Mouse (Mus musculus) naive thymus-derived CD4-positive, alpha-beta T cell, adult 5 months (primary cell): ENCODE data around the gene Ifna12. TPM values are rescaled to one million over a fixed set of nuclear protein-coding genes. Genes with fewer than 3 reads are reported as not detected.

Experiments used
- polyA plus RNA-seq: library from polyadenylated mRNA; unstranded; fragments of 100-300 nt; shearing (Covaris generic); gene quantifications from one replicate; pipeline ENCODE4 v1.2.1, GENCODE M21; 2017

Ifna12 gene
- not detected for polyA plus RNA-seq

DNA sequence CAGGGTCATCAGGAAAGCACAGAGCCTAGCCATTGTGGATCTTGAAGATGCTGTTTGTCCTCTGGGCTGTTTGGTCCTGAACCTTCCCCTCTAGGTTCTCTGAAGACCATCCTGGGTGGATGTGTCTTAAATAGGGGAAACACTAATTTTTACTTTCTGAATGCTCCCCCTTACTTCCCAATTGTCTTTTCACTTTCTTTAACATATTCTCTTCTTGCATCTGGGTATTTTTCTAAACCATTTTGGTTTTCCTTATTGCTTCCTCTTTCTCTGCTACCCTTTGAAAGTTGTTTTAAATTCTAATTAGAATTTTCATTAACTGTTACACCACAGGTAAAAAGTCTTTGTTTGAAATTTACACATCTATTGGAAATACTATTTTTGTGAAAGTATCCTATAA lies at the start of gene Ifna12:
TSS of gene Ifna12 (minus strand) at position 101 of the 400 bp plus-strand sequence.

DNA sequence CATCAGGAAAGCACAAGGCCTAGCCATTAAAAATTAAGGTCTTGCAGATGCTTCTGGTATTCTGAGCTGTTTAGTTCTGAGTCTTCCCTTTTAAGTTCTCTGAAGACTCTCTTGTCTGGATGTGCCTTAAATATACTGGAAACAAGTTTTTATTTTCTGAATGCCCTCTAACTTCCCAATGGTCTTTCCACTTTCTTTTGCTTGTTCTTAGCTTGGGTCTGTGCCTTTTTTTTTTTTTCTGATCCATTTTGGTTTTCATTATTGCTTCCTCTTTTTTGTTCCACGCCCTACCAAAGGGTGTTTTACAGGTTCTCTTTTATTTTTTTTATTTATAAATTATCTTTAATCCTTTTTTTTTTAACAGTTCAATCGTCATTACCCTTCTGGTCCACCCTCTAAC lies 41.2 kb upstream of the Ifna12 start, which contains the start of gene Ifna13:
TSS of gene Ifna13 (minus strand) at position 101 of the 400 bp plus-strand sequence.

DNA sequence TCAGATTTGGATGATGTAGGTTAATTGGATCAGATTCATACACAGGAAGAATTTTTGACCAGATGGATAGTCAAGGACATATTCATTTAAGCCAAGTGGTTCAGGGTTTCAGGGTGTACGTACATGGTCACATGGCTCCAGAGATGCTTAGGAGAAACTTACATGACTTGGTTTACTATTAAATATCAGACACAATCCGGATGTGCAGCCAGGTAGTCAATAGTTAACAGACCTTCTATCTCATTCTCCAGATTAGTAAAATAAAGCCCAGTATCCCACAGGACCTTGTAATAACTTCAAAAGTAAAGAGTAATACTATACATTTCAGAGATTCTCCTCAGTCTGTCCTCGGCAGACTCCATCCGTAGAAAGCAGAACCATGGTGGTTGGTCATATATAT lies 31.1 kb upstream of the Ifna12 start, which contains the start of gene C87499:
TSS of gene C87499 (minus strand) at position 101 of the 400 bp plus-strand sequence.

DNA sequence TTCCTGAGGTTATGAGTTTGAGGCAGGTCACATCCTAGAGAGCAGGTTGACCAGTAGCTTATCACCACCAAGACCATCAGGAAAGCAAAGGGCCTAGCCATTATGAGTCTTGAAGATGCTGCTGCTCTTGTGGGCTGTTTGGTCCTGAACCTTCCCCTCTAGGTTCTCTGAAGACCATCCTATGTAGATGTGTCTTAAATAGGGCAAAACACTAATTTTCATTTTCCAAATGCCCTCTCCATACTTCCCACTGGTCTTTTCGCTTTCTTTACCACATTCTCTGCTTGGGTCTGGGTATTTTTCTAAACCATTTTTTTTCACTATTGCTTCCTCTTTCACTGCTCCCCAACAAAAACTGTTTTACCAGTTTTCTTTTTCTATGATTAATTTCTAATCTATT lies 10.9 kb downstream of the Ifna12 start, which contains the start of gene Ifna9:
TSS of gene Ifna9 (minus strand) at position 101 of the 400 bp plus-strand sequence.

DNA sequence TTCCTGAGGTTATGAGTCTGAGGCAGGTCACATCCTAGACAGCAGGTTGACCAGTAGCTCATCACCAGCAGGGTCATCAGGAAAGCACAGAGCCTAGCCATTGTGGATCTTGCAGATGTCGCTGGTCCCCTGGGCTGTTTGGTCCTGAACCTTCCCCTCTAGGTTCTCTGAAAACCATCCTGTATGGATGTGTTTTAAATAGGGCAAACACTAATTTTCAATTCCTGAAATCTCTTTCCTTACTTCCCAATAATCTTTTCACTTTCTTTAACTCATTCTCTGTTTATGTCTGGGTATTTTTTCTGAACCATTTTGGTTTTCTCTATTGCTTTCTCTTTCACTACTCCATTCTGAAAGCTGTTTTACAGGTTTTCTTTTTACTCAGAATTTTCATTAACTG lies 31.5 kb downstream of the Ifna12 start, which contains the start of gene Ifna14:
TSS of gene Ifna14 (minus strand) at position 101 of the 400 bp plus-strand sequence.

DNA sequence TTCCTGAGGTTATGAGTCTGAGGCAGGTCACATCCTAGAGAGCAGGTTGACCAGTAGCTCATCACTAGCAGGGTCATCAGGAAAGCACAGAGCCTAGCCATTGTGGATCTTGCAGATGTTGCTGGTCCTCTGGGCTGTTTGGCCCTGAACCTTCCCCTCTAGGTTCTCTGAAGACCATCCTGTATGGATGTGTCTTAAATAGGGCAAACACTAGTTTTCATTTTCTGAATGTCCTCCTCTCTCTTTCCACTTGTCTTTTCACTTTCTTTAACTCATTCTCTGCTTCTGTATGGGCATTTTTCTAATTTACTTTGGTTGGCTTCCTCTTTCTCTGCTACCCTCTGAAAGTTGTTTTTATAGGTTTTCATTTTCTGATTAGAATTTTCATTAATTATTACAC lies 45.0 kb downstream of the Ifna12 start, which contains the start of gene Ifna15:
TSS of gene Ifna15 (minus strand) at position 101 of the 400 bp plus-strand sequence.

Other genes starting within 250 kb of the Ifna12 start
- 0.49 TPM for gene Hacd4, start 164.4 kb downstream of the Ifna12 start, polyA plus RNA-seq
- not detected for gene Ifnb1, start 80.6 kb downstream of the Ifna12 start, polyA plus RNA-seq
- not detected for gene Ifna15, start 45.1 kb downstream of the Ifna12 start, polyA plus RNA-seq
- not detected for gene Ifna14, start 31.6 kb downstream of the Ifna12 start, polyA plus RNA-seq
- not detected for gene Ifna9, start 11.0 kb downstream of the Ifna12 start, polyA plus RNA-seq
- gene C87499, start 31.0 kb upstream of the Ifna12 start, polyA plus RNA-seq, result not detected
- gene Ifna13, start 41.1 kb upstream of the Ifna12 start, polyA plus RNA-seq, result not detected
- gene Ifna16, start 73.5 kb upstream of the Ifna12 start, polyA plus RNA-seq, result not detected
- not detected for gene Ifna2, start 80.5 kb upstream of the Ifna12 start, polyA plus RNA-seq
- gene Ifnab, start 88.0 kb upstream of the Ifna12 start, polyA plus RNA-seq, result 0.45 TPM
- gene Gm26566, start 118.4 kb upstream of the Ifna12 start, polyA plus RNA-seq, result 1.4 TPM
- 27.2 TPM for gene Klhl9, start 119.1 kb upstream of the Ifna12 start, polyA plus RNA-seq
- not detected for gene Gm13271, start 151.5 kb upstream of the Ifna12 start, polyA plus RNA-seq
- gene Gm13283, start 156.7 kb upstream of the Ifna12 start, polyA plus RNA-seq, result 0.36 TPM
- not detected for gene Gm13290, start 170.5 kb upstream of the Ifna12 start, polyA plus RNA-seq
- not detected for gene Gm13289, start 173.5 kb upstream of the Ifna12 start, polyA plus RNA-seq
- gene Gm13272, start 176.5 kb upstream of the Ifna12 start, polyA plus RNA-seq, result not detected
- not detected for gene Ifnz, start 178.8 kb upstream of the Ifna12 start, polyA plus RNA-seq
- gene Gm13276, start 182.3 kb upstream of the Ifna12 start, polyA plus RNA-seq, result not detected
- gene Gm13277, start 185.3 kb upstream of the Ifna12 start, polyA plus RNA-seq, result not detected
- gene Gm13278, start 188.2 kb upstream of the Ifna12 start, polyA plus RNA-seq, result not detected
- not detected for gene Gm13275, start 191.1 kb upstream of the Ifna12 start, polyA plus RNA-seq
- gene Gm13279, start 194.0 kb upstream of the Ifna12 start, polyA plus RNA-seq, result not detected
- not detected for gene Gm13285, start 196.3 kb upstream of the Ifna12 start, polyA plus RNA-seq
- not detected for gene Gm13287, start 199.9 kb upstream of the Ifna12 start, polyA plus RNA-seq
- 0.19 TPM for gene Gm13288, start 202.2 kb upstream of the Ifna12 start, polyA plus RNA-seq
- not detected for gene Ifna7, start 212.9 kb upstream of the Ifna12 start, polyA plus RNA-seq
- not detected for gene Ifna11, start 216.6 kb upstream of the Ifna12 start, polyA plus RNA-seq
- not detected for gene Ifna6, start 224.0 kb upstream of the Ifna12 start, polyA plus RNA-seq
- not detected for gene Ifna5, start 232.1 kb upstream of the Ifna12 start, polyA plus RNA-seq
- gene Ifna4, start 238.5 kb upstream of the Ifna12 start, polyA plus RNA-seq, result not detected
- gene Ifna1, start 246.7 kb upstream of the Ifna12 start, polyA plus RNA-seq, result not detected